Mouse (Mus musculus) CH12.LX (cell line): ENCODE results near the gene Map4k1.

ENCODE experiments used
- BHLHE40 ChIP-seq: IDR thresholded peaks from 2 replicates; pipeline ENCODE4 v1.6.1; 2011; ENCODE audit warnings: mild to moderate bottlenecking, low read depth, low read length, improper control_type of control experiment
- CHD2 ChIP-seq: IDR thresholded peaks from 2 replicates; pipeline ENCODE4 v1.6.1; 2011; ENCODE audit warnings: low read length, improper control_type of control experiment
- CTCF ChIP-seq, 2 experiments: IDR thresholded peaks in 1 of 2; conservative IDR thresholded peaks in 1 of 2; 2 replicates each; pipeline ENCODE4 v1.5.1; 2011 to 2012; ENCODE audit warnings: low read depth in 2 of 2, low read length in 2 of 2, improper control_type of control experiment in 1 of 2, inconsistent platforms in 1 of 2, mild to moderate bottlenecking in 1 of 2, moderate library complexity in 1 of 2
- ETS1 ChIP-seq: conservative IDR thresholded peaks from 2 replicates; pipeline ENCODE4 v1.6.1; 2012; ENCODE audit warnings: low read depth, mild to moderate bottlenecking, inconsistent platforms, low read length, improper control_type of control experiment, moderate library complexity
- GABPA ChIP-seq: IDR thresholded peaks from 2 replicates; pipeline ENCODE4 v1.6.1; 2012; ENCODE audit warnings: low read depth, low read length, improper control_type of control experiment, inconsistent platforms; ENCODE audit not compliant: insufficient replicate concordance
- HCFC1 ChIP-seq: IDR thresholded peaks from 2 replicates; pipeline ENCODE4 v1.6.1; 2012; ENCODE audit warnings: low read depth, mild to moderate bottlenecking, inconsistent platforms, low read length, improper control_type of control experiment
- MAX ChIP-seq: IDR thresholded peaks from 2 replicates; pipeline ENCODE4 v1.6.1; 2011; ENCODE audit warnings: low read length, improper control_type of control experiment
- POLR2A ChIP-seq: IDR thresholded peaks from 2 replicates; pipeline ENCODE4 v1.6.1; 2011; ENCODE audit warnings: low read depth, mild to moderate bottlenecking, improper control_type of control experiment, low read length
- RCOR1 ChIP-seq: conservative IDR thresholded peaks from 2 replicates; pipeline ENCODE4 v1.6.1; 2012; ENCODE audit warnings: low read depth, mild to moderate bottlenecking, inconsistent platforms, low read length, improper control_type of control experiment
- ZC3H11A ChIP-seq: IDR thresholded peaks from 2 replicates; pipeline ENCODE4 v1.6.1; 2012; ENCODE audit warnings: low read depth, mild to moderate bottlenecking, inconsistent platforms, low read length, improper control_type of control experiment
- ZNF384 ChIP-seq: IDR thresholded peaks from 2 replicates; pipeline ENCODE4 v1.6.1; 2012; ENCODE audit warnings: low read depth, low read length, improper control_type of control experiment, inconsistent platforms

DNA sequence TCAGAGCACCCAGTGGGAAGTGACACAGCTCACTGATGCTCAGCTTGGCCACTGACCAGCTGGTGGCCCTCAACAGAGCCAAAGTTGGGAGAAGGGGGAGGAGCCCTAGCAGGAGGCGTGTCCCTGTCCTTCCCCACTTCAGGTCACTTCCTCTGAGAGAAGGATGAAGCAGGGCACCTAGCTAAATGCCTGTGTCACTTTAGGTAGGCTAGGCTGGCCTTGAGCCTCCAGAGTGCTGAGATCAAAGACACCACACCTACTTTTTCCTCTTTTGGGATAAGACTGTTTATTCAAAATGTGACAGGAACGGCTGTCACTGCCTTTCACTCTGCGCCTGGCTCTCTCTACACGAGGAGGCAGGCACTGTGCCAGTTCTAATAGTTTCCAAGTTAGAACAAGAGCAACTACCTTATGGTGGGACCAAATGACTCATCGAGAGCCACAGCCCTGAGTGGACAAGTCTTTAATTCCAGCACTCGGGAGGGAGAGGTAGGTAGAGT lies 10.0 kb upstream of the Map4k1 start:
- TF ChIP-seq POLR2A (peak; percentile 10; the same call in 1 of the 2 replicates), ETS1 (no peak), CTCF (conservative IDR thresholded peaks at IDR 0.05 in 1 of 2, IDR thresholded peaks at IDR 0.05 in 1 of 2; ENCODE audit: low read depth in 2 of 2, low read length in 2 of 2) (no peak), CHD2 (no peak), BHLHE40 (no peak), ZC3H11A (no peak), RCOR1 (no peak), MAX (no peak), ZNF384 (no peak), HCFC1 (no peak), GABPA (no peak)
